In the genomic region with DNA sequence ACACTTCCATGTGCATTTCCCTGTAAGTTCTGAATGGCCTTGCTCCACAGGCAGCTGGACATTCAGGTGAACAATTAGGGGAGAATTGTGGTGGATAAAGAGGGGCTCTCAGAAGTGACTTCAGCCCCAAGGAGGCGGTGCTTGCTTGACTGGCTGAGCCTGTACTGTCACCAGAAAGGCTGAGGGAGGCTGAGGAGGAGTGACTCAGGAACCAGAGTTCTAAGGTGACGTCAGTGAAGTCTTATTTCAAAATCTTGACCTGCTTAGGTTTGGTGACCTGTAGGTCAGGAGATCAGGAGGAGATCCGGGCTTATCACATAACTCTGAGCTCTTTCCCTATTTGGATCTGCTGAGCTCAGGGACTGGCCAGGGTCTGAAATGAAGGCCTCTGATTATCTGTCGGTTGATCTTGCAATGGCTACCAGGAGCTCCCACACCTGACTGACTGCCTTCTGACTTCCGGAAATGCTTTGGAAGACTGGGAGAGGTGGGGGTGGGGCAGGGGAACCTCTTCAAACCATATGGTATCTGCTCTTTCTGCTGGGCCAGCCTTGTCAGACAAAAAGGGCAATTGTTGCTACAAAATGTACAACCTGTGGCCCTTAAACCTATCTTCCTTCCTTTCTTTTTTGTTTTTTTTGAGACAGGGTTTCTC, we compare ENCODE assay signal across 22 mouse cellular contexts. TPM values are rescaled to one million over a fixed set of nuclear protein-coding genes. Genes with fewer than 3 reads are reported as not detected.
DNase-seq lines count a peak whose midpoint lies in the region; ATAC-seq and TF ChIP-seq lines count a peak whose summit lies in the region.
"Had no signal": no experiment of that assay in that cellular context is flagged by ENCODE, and none has a peak within 500 bp of the region (broad histone marks: within the 10 kb centered on the region; RNA-seq: fewer than 3 reads in every experiment).

No protein-coding gene starts in this region.

- TF ChIP-seq POLR2A in ES-Bruce4 (IDR thresholded peaks at IDR 0.05; ENCODE audit: insufficient read depth, low read length): no peak

- TF ChIP-seq EP300 in lung, postnatal 0 days (IDR thresholded peaks at IDR 0.05): no peak
- TF ChIP-seq EP300 in ES-Bruce4 (IDR thresholded peaks at IDR 0.05; ENCODE audit: insufficient read depth, low read depth, low read length): 0 out of 2 replicates have a peak, but pooled peaks have one; percentile 7

- no peaks in the 10 kb centered on the region for H3K27me3 ChIP-seq in lung, postnatal 0 days (replicated peaks; ENCODE audit: insufficient read depth, low read length)
- no peaks in the 10 kb centered on the region for H3K27me3 ChIP-seq in ES-Bruce4 (ENCODE audit: control insufficient read depth, insufficient read depth, low read length, poor library complexity, severe bottlenecking)
- no peaks in the 10 kb centered on the region for H3K27me3 ChIP-seq in intestine, postnatal 0 days (replicated peaks; ENCODE audit: control insufficient read depth, insufficient read depth, low read length)
- H3K27me3 ChIP-seq in heart, embryonic 12.5 days (replicated peaks): no peaks in the 10 kb centered on the region
- H3K27me3 ChIP-seq: CH12.LX; embryonic facial prominence, embryonic 13.5 days; forebrain, embryonic 12.5 days; hindbrain, embryonic 15.5 days had no signal

- H3K36me3 ChIP-seq in lung, postnatal 0 days (ENCODE audit: insufficient read depth, low read length): no peaks in the 10 kb centered on the region
- no peaks in the 10 kb centered on the region for H3K36me3 ChIP-seq in ES-Bruce4 (ENCODE audit: control insufficient read depth, insufficient read depth, low read length, poor library complexity, severe bottlenecking)
- H3K36me3 ChIP-seq in intestine, postnatal 0 days (ENCODE audit: control insufficient read depth, insufficient read depth): no peaks in the 10 kb centered on the region
- no peaks in the 10 kb centered on the region for H3K36me3 ChIP-seq in heart, embryonic 12.5 days
- H3K36me3 ChIP-seq: embryonic facial prominence, embryonic 13.5 days; forebrain, embryonic 12.5 days; G1E; hindbrain, embryonic 15.5 days had no signal

- no peak for TF ChIP-seq CTCF in lung, postnatal 0 days (IDR thresholded peaks at IDR 0.05)
- TF ChIP-seq CTCF in ES-Bruce4 (IDR thresholded peaks at IDR 0.05; ENCODE audit: low read depth, low read length): no peak
- TF ChIP-seq CTCF in intestine, postnatal 0 days (IDR thresholded peaks at IDR 0.05; ENCODE audit: low read depth): no peak

- 57% methylated on average over 5 of the region's 5 CpGs for WGBS in lung, postnatal 0 days
- 43% methylated on average over 5 of the region's 5 CpGs for WGBS in intestine, postnatal 0 days
- 44% methylated on average over 5 of the region's 5 CpGs for WGBS in heart, embryonic 12.5 days

- no peak overlapping the region for H3K27ac ChIP-seq in lung, postnatal 0 days (ENCODE audit: low read length)
- H3K27ac ChIP-seq in ES-Bruce4 (ENCODE audit: insufficient read depth, low read length): no peak overlapping the region
- peak overlapping the region; percentile 60; the same call in 1 of the 2 replicates for H3K27ac ChIP-seq in intestine, postnatal 0 days (ENCODE audit: low read depth, low read length)
- no peak overlapping the region for H3K27ac ChIP-seq in heart, embryonic 12.5 days (ENCODE audit: poor library complexity, severe bottlenecking)
- H3K27ac ChIP-seq: embryonic facial prominence, embryonic 13.5 days; forebrain, embryonic 12.5 days; hindbrain, embryonic 15.5 days had no signal

- no peak overlapping the region for H3K9ac ChIP-seq in lung, postnatal 0 days (replicated peaks; ENCODE audit: low read depth)
- H3K9ac ChIP-seq in ES-Bruce4 (ENCODE audit: low read depth, poor library complexity, severe bottlenecking): no peak overlapping the region
- no peak overlapping the region for H3K9ac ChIP-seq in intestine, postnatal 0 days (ENCODE audit: low read depth, low read length)
- H3K9ac ChIP-seq in heart, embryonic 12.5 days: no peak overlapping the region
- H3K9ac ChIP-seq: embryonic facial prominence, embryonic 13.5 days; forebrain, embryonic 12.5 days; hindbrain, embryonic 15.5 days had no signal

- no peak overlapping the region for H3K4me3 ChIP-seq in lung, postnatal 0 days (ENCODE audit: low read depth, low read length)
- H3K4me3 ChIP-seq in ES-Bruce4 (ENCODE audit: low read depth, low read length): no peak overlapping the region
- H3K4me3 ChIP-seq in intestine, postnatal 0 days (ENCODE audit: low read depth, low read length): no peak overlapping the region
- no peak overlapping the region for H3K4me3 ChIP-seq in heart, embryonic 12.5 days
- H3K4me3 ChIP-seq: embryonic facial prominence, embryonic 13.5 days; forebrain, embryonic 12.5 days; hindbrain, embryonic 15.5 days had no signal

- H3K4me1 ChIP-seq in lung, postnatal 0 days (ENCODE audit: insufficient read depth, low read depth, low read length): no peaks in the 10 kb centered on the region
- peaks cover 4% of the 10 kb centered on the region for H3K4me1 ChIP-seq in ES-Bruce4 (ENCODE audit: control insufficient read depth, insufficient read depth, low read length)
- no peaks in the 10 kb centered on the region; the same call in 1 of the 2 replicates for H3K4me1 ChIP-seq in intestine, postnatal 0 days (replicated peaks; ENCODE audit: control insufficient read depth, insufficient read depth, low read length)
- no peaks in the 10 kb centered on the region for H3K4me1 ChIP-seq in heart, embryonic 12.5 days (replicated peaks)
- H3K4me1 ChIP-seq: embryonic facial prominence, embryonic 13.5 days; forebrain, embryonic 12.5 days; hindbrain, embryonic 15.5 days had no signal

- peak; percentile 24 for DNase-seq in lung, postnatal 0 days (ENCODE audit: low spot score)
- DNase-seq in lung, postnatal 25 days (ENCODE audit: low spot score): no peak
- DNase-seq in R1 (ENCODE audit: low read depth, low spot score): peak; percentile 65
- no peak for DNase-seq in right cerebral cortex, adult 2 months (ENCODE audit: low spot score in 2 of 2)
- DNase-seq: adrenal gland, adult 2 months; adrenal gland, postnatal 25 days; cerebellum, adult 18-20 months; cerebellum, adult 9-11 months; cerebellum, postnatal 36 days; gastrocnemius, postnatal 10 days; heart, adult 18-20 months; heart, postnatal 36 days had no signal

- no peaks in the 10 kb centered on the region for H3K9me3 ChIP-seq in lung, postnatal 0 days (ENCODE audit: low read length)
- H3K9me3 ChIP-seq in ES-Bruce4 (replicated peaks; ENCODE audit: control insufficient read depth, insufficient read depth, low read length, poor library complexity, severe bottlenecking): no peaks in the 10 kb centered on the region
- H3K9me3 ChIP-seq in intestine, postnatal 0 days (ENCODE audit: control insufficient read depth): no peaks in the 10 kb centered on the region
- no peaks in the 10 kb centered on the region for H3K9me3 ChIP-seq in heart, embryonic 12.5 days (replicated peaks)
- H3K9me3 ChIP-seq: embryonic facial prominence, embryonic 13.5 days; forebrain, embryonic 12.5 days; G1E; hindbrain, embryonic 15.5 days had no signal

- H3K4me2 ChIP-seq in lung, postnatal 0 days (replicated peaks; ENCODE audit: low read depth, low read length): no peak overlapping the region
- no peak overlapping the region for H3K4me2 ChIP-seq in intestine, postnatal 0 days (replicated peaks; ENCODE audit: low read depth)
- no peak overlapping the region for H3K4me2 ChIP-seq in heart, embryonic 12.5 days
- H3K4me2 ChIP-seq: embryonic facial prominence, embryonic 13.5 days; forebrain, embryonic 12.5 days; heart, embryonic 11.5 days; hindbrain, embryonic 15.5 days had no signal

- ATAC-seq in lung, postnatal 0 days: peak; percentile 46; the same call in 1 of the 2 replicates
- ATAC-seq in intestine, postnatal 0 days: peak; percentile 80
- ATAC-seq in heart, embryonic 12.5 days (ENCODE audit: insufficient number of reproducible peaks, low FRiP score): no peak
- ATAC-seq: forebrain, embryonic 16.5 days had no signal

RNA-seq across cellular contexts. Expression of a gene that starts 8.4 kb away (rescaled TPM):
- 23.3 and 26.8 TPM in 2 replicates for polyA plus RNA-seq in lung, postnatal 0 days (2015; fragmentation: Nextera tagmentation; extraction: Ambion mirVana)
- polyA plus RNA-seq in ES-Bruce4 (2011; ENCODE audit: insufficient read depth, insufficient read length, low read depth, missing spikeins): 5.7 and 6.0 TPM in 2 replicates
- polyA plus RNA-seq in intestine, postnatal 0 days (2015; fragmentation: Nextera tagmentation; extraction: Ambion mirVana): 12.2 and 14.9 TPM in 2 replicates
- polyA plus RNA-seq in heart, embryonic 12.5 days (2016; fragmentation: Nextera tagmentation; extraction: Ambion mirVana): 6.8 and 7.1 TPM in 2 replicates
- polyA plus RNA-seq: G1E had no signal

Comparison
In these comparisons a context has a peak if more than half of its experiments do, and no peak if none do; other contexts are left out.
1. DNase-seq: peak in lung, postnatal 0 days (single experiment) and R1 (single experiment); none in lung, postnatal 25 days (single experiment) and right cerebral cortex, adult 2 months (0 of 2).